Mouse (Mus musculus) mature B cell (primary cell): ENCODE measurements around the gene Cfap299.
"Not testable (repeated sequence)": the region's sequence is repeated elsewhere in the genome, so short reads cannot be mapped to it uniquely, and the experiment has no call there.

ENCODE experiments used
- in situ Hi-C: fragments of 300-500 bp; cut with MboI; formaldehyde crosslinking; loops from 2 replicates; pipeline ENCODE4 v1.14.3; 2019

Cfap299 gene

GRCm38 (mm10) chr5:98523783-98524182 lies 194.7 kb downstream of the Cfap299 start:
- in situ Hi-C loops = no loop called here

- in situ Hi-C loops = no loop called here
These were observed 212.2 kb downstream of the Cfap299 start for GRCm38 (mm10) chr5:98541333-98541732.

- in situ Hi-C loops = no loop called here
These were observed 221.2 kb downstream of the Cfap299 start for GRCm38 (mm10) chr5:98550285-98550684.

- in situ Hi-C loops = no loop called here
These were observed 221.8 kb downstream of the Cfap299 start for GRCm38 (mm10) chr5:98550873-98551272.

GRCm38 (mm10) chr5:98552395-98552794 lies 223.3 kb downstream of the Cfap299 start, which contains the start of gene Gm11111:
Gm11111 (plus strand) TSS chr5:98552695.
- in situ Hi-C loops = no loop called here

- in situ Hi-C loops = no loop called here
These were observed 223.9 kb downstream of the Cfap299 start for GRCm38 (mm10) chr5:98552811-98553601.

- in situ Hi-C loops = no loop called here
These were observed 232.2 kb downstream of the Cfap299 start for GRCm38 (mm10) chr5:98561301-98561700.

GRCm38 (mm10) chr5:98562806-98563205 lies 233.7 kb downstream of the Cfap299 start:
- in situ Hi-C loops = no loop called here

- in situ Hi-C loops = no loop called here
These were observed 234.7 kb downstream of the Cfap299 start for GRCm38 (mm10) chr5:98563801-98564200.

- in situ Hi-C loops = no loop called here
These were observed 237.5 kb downstream of the Cfap299 start for GRCm38 (mm10) chr5:98566461-98567193.

- in situ Hi-C loops = no loop called here
These were observed 239.4 kb downstream of the Cfap299 start for GRCm38 (mm10) chr5:98568481-98568880.

- in situ Hi-C loops = no loop called here
These were observed 240.0 kb downstream of the Cfap299 start for GRCm38 (mm10) chr5:98569029-98569513.

- in situ Hi-C loops = no loop called here
These were observed 243.3 kb downstream of the Cfap299 start for GRCm38 (mm10) chr5:98572392-98572791.

- in situ Hi-C loops = no loop called here
These were observed 245.8 kb downstream of the Cfap299 start for GRCm38 (mm10) chr5:98574711-98575470.

GRCm38 (mm10) chr5:98575471-98575834 lies 246.3 kb downstream of the Cfap299 start:
- in situ Hi-C loops = no loop called here

- in situ Hi-C loops = not testable (repeated sequence)
These were observed 247.4 kb downstream of the Cfap299 start for GRCm38 (mm10) chr5:98576538-98576937.

- in situ Hi-C loops = no loop called here
These were observed 249.3 kb downstream of the Cfap299 start for GRCm38 (mm10) chr5:98578398-98578797.

- in situ Hi-C loops = no loop called here
These were observed 251.7 kb downstream of the Cfap299 start for GRCm38 (mm10) chr5:98580811-98581210.

- in situ Hi-C loops = no loop called here
These were observed 252.9 kb downstream of the Cfap299 start for GRCm38 (mm10) chr5:98582051-98582450.

GRCm38 (mm10) chr5:98585915-98586314 lies 256.8 kb downstream of the Cfap299 start:
- in situ Hi-C loops = no loop called here

GRCm38 (mm10) chr5:98613511-98613910 lies 284.4 kb downstream of the Cfap299 start:
- in situ Hi-C loops = no loop called here

- in situ Hi-C loops = no loop called here
These were observed 287.8 kb downstream of the Cfap299 start for GRCm38 (mm10) chr5:98616902-98617301.
